Mouse (Mus musculus) gastrocnemius, postnatal 14 days (tissue): ENCODE results near the gene Tpte. TPM values are rescaled to one million over a fixed set of nuclear protein-coding genes. Genes with fewer than 3 reads are reported as not detected.

Source experiments
- DNase-seq: peaks from one replicate; pipeline ENCODE4 v3.0.0; 2021; ENCODE audit warnings: mixed read lengths
- intact Hi-C: fragments of 180-260 bp; cut with DNase I; formaldehyde crosslinking; loops from one replicate; pipeline ENCODE4 v1.15.1; 2025; ENCODE audit warnings: low total_unique reads
- total RNA-seq, 2 experiments: library from RNA; stranded (reverse); gene quantifications; 2 replicates each; pipeline ENCODE4 v1.2.3; 2021

Tpte gene
- total RNA-seq, 2 experiments from 2014 or later: not detected

DNA sequence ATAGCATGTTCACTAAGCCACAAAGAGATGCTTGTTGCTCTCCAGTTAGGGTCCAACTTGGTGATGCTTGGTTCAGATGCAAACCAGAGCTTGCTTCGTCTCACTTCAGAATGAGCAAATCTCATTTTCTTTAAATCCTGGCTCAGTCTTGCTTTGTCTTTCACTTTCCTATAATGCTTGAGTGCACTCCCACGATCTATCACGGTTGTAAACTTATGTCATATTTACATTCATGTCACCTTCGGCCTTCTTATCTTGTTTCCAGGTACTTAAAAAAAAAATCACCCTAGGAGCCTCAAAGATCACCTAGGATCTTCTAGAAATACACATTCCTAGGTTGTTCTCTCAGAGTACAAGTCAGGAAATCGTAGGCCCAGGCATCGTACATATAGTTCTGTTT is 76.6 kb downstream of the Tpte start:
- intact Hi-C loops: no loop called here
- DNase-seq: no peak

DNA sequence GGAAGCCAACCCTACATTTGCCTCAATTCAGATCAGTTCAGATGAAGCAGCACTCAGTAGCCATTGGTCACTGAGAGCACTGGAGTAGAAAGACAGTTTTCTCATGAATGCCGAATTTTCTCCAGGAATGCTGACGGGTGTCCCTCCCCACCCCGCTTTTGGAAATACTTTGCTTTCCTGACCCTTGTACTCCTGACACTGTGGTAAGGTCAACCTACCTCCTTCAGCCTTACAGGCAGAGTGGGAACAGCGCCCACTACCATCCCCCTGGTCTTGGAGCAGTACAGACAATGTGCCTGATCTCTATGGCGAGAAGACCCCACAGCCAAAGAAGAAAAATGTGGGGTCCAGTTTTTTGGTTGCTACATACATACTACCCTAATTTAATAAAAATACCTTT is 93.1 kb downstream of the Tpte start:
- intact Hi-C loops: no loop called here
- no peak for DNase-seq

DNA sequence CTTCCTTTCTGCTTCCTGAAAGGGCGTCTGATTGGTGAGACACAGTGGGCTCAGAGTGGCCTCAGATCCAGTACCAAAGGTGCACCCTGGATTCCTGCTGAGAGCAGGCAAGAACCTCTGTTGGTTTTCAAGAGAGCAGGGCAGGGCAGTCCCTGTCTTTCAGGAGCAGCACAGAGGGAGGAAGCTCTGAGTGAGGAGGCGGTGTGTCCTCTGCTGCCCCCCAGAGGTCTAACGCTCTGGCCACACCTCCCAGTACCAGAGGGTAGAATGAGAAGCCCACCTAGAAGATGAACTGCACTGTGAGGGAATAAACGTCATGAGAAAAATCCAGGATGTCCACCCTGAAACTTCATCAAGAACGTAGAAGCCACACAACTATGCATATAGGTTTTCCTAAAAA is 93.7 kb downstream of the Tpte start:
- peak; percentile 54 for DNase-seq
- intact Hi-C loops: no loop called here

DNA sequence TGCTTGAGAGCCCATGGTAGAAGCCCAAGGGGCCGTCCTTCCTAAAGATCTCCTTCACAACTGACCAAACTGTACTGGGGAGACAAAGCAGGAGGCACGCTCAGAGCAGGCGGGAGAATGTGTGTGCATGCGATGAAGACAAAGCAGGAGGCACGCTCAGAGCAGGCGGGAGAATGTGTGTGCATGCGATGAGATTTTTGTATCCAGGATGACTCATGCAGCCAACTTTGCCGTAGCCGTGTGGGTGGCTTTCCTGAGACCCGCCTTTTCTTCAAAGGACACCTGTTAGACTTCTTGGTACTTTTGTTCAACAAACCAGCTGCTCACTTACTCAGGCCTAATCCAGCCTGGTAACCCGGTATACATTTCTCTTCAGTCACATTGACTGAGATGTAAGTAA is 97.7 kb downstream of the Tpte start:
- intact Hi-C loops: no loop called here
- no peak for DNase-seq

DNA sequence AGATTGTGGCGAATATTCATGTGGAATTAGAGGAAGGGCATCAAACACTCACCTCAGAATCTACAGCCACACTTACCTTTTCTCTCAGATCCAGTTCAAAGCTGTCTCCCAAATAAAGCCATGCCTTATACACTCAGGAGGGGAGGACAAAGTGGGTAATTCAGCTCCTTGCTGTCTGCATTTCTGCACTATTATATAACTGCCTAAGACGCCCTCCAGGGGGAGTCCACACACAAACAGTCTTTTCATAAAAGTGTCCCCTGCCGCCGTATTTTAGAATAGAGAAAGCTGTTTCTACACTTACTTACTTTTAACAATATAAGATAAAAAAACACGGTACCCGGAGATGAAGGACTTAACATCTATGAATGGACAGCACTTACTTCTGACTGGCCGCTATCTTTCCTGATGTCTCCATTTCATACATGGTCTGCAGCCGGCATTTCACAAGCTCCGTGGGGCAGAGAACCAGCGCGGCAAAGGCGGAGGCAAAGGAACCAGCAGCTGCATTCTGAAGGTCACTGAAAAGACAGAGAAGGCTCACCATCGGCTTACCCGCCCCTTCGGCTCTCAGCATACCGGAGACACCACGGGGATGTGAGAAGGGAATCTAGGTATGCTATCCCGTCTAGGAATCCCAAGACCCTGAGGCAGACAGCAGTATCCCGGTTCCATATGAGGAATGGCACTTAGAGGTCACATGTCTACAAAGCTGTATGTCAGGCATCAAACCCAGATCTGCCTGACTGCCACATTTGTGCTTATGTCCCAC is 99.8 kb downstream of the Tpte start:
- DNase-seq: no peak
- intact Hi-C loops: no loop called here

DNA sequence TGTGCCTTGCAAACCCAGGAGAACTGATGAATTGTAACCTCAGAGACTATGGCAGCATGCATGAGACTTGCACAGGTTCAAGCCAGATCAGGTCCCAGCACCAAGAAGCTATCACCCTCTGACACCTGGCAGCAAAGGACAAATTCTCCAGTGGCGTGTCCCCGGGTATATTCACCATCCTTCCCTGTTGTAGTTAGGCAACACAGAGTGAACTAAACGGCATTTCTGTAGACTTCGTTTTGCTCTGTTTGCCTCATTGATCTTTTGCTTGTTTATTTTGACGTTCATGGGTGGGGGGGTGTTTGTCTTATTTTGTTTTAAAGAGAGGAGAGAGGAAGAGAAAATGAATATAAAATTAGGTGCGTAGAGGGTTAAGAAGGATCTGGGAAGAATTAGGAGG is 101.9 kb downstream of the Tpte start:
- intact Hi-C loops: no loop called here
- DNase-seq: no peak

DNA sequence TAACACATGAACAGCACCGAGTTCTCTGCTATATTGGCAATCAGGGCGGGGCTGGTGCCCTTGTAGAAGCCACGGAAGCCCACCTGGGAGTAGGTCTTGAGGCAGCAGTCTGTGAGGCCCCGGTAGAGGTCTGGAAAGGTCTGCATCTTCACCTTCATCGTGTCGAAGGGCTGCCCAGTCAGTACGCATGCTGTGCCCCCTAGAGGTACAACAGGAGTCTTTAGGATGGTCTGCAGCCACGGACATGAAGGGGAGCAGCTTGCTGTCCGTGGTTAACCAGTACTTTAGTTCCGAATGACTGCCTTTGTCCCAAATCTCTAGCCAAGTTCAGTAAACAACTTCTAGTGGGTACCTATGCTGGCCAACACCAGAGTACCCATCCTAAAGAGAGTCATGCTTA is 106.6 kb downstream of the Tpte start:
- intact Hi-C loops: no loop called here
- DNase-seq: no peak

DNA sequence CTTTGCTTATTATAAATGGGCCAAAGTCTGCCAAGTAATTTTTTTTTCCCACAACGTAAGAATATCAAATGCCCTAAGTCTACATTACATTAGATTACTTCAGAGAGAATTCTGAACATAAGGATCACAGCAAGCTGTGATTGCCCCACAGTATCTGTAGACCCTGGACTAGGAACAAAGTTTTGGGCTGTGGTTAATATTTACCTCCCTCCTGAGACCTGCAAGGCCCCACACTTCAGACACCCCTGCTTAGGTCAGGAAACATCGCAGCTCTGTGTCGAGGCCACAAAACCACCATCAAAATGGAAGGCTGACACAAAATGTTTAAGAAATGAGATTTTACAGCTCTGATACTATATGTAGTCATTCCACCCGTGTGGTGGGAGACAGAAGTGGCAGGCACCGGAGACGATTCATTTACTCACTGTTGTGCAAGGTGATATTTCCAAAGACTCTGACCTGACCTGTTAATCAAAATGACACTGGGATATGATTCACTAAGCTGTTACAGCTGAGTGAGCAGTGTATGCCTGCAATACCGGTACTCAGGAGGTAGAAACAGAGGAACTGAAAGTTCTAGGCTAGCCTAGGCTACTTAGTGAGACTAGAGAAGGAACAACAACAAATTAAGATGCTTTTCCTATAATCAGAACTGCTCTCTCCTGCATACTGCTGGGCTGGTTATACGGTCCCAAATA is 107.7 kb downstream of the Tpte start:
- intact Hi-C loops: no loop called here

DNA sequence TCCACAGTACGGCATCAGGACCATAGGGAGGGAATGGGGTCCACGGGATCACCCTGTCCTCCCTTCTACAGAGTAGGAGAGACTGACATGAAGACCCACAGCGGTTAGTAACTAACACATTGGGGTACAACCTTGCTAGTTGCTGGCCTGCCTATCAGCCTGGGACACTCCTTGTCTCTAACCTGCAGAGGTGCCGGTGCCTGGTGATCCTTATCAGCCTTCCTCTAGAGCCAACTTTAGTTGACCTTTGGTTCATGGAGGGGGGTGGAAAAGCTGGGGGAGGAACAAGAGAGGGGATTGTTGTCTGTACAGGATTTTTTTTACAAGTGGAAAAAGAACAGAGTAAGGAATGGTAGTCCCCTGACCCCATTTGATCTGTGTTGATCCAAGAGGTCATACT is 111.2 kb downstream of the Tpte start:
- DNase-seq: no peak
- intact Hi-C loops: no loop called here

More for the DNA sequence above, 107.7 kb downstream of the Tpte start:
- DNase-seq: no peak

DNA sequence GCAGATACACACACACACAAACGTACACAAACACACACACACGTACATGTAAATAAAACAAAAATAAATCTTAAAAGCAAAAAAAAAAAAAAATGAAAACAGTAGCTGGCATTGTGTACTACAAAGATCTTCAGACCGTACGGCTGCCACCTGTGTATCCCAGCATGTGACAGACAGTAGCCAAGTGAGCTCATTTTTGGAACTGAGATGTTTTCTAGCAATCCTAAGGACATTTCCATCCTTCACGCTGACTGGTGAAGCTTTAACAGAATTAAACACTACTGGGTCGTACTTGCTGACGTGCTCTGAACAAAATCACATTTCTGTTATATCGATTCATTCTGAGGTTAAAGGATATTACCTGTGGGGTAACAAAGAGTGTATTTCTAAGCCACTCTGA is 112.0 kb downstream of the Tpte start:
- intact Hi-C loops: no loop called here
- DNase-seq: no peak

DNA sequence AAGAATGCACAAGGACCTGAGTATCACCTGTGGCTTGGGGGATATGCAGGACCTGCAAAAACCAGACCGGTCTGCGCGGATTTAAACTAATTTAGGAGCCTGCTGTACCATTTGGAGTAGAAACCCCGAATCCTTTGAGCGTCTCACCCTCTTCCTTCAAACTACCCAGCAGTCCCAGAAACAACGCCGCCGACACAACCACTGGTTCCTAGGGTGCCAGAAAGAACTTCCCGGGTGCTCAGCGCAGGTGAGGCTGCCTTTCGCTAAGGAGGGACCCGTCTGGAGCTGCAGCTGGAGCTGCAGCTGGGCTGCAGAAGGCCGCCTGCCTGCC is 114.5 kb downstream of the Tpte start:
- DNase-seq: no peak
- intact Hi-C loops: no loop called here

DNA sequence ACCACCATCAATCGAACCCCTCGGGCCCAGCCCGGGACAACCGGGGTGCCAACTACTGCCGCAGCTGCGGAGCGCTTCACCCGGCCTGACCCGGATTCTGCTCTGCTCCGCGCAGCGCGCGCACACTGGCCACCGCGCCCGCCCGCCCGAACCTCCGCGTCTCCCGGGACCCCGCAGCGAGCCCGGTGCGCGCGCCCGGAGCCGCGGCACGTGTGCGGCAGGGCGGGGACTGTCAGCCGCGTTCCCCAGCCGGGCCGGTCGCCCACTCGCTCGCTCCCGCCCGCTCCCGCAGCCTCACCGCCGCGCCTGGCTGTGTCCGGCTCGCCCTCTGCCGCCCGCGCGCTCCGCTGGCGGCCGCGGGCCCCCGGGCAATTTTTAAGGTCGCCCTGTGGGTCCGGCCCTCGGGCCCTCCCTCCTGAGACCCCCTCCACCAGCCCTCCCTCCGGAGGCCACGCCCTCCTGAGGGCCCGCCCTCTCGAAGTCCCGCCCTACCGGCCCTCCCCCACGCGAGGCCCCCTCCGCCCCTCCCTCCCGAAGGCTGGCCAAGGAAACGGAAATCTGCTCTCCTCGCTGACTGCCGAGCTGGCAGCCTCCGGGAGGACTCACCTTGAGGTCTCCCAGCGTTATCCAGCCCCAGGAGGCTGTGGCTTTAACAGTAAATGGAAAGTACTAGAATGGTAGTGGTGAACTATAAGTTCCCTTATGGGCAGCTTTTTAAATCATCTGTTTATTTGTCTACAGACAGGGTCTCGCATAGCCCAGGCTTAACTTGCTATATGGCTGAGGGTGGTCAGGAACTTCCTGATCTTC is 115.1 kb downstream of the Tpte start, which contains the start of gene Slc25a15:
TSS of gene Slc25a15 (minus strand) at position 456 of the 810 bp plus-strand sequence.
- peak; percentile 93 for DNase-seq
- intact Hi-C loops: no loop called here

DNA sequence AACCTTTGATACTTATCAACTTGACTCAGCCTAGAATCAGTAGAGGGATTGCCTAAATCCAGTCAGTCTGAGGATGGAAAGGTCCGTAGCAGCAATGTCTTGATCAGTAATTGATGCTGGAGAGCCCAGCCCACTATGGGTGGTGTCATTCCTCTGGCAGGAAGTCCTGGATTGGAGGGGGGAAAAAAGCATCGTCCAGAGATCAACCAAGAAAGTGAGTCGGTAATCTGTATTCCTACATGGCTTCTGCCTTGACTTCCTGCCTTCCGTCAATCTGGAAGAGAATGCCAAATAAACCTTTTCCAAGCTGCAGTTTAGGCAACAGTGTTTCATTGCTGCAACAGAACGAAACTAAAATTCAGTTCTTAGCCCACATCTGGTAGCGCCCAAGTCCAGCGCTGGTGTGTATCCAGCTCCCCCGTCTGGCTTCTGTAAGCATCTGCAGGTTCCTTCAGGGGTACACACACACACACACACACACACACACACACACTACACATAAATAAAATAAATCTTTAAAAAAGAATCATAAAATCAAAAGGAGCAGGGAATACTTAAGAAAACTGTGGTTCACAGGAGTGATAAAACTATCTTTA is 116.1 kb downstream of the Tpte start:
- intact Hi-C loops: no loop called here
- no peak for DNase-seq

DNA sequence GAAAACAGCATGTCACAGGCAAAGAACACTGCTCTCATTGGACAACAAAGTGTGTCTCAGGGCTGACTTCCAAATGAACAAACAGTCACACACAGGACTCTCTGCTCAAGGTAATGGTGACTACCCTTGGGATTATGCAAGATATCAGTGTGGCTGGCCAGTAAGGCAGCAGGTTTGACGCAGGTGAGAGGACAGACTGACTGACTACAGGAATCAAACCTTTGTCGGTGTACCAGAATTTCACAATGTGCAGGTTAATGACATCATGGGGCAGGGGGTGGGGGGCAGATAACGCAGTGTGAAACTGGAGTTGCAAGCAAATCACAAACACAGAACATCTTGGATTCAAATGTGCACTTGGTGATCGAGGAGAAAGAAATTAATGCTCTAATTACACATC is 117.4 kb downstream of the Tpte start:
- no peak for DNase-seq
- intact Hi-C loops: no loop called here

DNA sequence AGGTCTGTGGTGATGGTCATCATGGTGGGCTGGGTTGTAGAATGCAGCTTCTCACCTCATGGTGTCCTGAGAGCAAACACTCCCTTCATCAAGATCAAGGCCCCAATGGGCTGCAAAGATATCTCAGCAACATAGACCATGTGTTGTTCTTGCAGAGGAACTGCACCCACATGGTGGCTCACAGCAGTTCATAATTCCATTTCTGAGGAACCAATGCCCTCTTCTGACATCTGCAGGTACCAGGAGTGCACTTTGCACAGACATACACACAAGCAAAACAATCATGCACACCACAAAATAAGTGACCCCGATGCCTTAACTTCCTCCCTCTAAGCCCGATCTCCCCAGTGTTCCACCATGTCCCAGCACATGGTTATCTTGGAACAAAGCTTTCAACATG is 120.0 kb downstream of the Tpte start:
- intact Hi-C loops: no loop called here

DNA sequence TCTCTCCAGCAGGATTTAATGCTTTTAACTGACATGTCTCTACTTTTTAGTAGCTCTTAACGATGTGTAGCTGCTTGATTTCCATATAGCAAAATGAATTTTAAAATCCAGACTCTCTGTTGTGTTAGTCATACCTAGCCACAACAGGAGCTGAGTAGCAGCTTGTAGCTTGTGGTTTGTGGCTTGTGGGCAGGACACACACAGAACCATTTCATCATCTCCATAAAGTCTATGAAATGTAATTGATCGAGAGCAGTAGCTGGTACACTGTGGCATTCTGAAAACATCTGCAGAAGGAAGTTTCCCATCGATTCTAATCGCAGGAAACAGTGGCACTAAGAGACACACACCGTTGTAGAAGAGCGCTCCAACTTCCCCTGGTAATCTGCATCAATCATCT is 122.5 kb downstream of the Tpte start:
- intact Hi-C loops: no loop called here
- no peak for DNase-seq

More for the DNA sequence above, 120.0 kb downstream of the Tpte start:
- DNase-seq: no peak

DNA sequence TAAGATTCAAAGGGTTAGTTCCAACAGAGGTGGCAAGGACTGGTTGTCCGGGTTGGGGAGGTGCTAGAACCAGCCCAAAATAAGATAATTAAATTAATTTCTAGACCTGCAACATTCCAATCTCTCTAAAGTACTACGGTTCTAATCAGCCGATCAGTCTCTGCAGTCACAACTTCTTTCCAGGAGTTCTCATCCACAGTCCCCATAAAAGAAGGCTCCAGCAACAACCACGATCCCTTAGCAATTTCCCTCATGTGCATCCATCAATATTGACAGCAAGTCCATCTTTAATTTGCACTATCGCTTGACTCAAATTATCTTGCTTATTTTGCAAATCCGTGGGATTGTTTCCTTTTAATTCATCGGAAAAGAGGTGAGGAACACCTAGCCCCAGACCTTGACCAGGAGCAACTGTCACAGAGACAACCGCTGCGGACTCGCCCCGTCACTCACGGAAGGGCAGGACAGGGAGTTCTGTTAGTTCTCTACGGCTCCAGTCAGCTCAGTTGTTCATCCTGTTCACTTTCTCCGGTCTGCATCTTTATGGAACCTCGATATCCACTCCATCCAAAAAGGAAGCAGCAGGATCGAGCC is 127.5 kb downstream of the Tpte start:
- no peak for DNase-seq
- intact Hi-C loops: no loop called here

DNA sequence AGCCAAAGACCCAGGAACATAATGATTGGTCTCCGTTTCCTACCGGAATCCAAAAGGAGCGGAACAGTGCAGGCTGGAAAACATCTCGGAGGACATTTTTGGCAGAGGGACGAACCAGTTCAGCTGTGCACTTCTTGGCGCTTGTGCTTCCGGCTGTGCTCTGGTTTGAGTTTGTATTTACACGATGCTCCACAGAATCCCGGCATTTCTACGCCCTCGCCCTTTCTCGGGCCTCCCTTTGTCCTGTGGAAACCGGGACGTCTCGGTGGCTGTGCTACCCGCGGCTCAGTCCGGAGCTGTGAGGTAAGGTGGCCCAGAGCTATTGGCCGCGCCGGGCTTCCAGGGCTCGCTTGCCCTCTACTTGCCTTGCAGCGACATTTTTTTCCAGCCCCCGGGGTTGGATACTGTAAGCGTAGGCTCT is 128.1 kb downstream of the Tpte start, which contains the start of gene Mrps31:
TSS of gene Mrps31 (plus strand) at position 80 of the 421 bp plus-strand sequence.
- peak; percentile 76 for DNase-seq
- intact Hi-C loops: no loop called here

DNA sequence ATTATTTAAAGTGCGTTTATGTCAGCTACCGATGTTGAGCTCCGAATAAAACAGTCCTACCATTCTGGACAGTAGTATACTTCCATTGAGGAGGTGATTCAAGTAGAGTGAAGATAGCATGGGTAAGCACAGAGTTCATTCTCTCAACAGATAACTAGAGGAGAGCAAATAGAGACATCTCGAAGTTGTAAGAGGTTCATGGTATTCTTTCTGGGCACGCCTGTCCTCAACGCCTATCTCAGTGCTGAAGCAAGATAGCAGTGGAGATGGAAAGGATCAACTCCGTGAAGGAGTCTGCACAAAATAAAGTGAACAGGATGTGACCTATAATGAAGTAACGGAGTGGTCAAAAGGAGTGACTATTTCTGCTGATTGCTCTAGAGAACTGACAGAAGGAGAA is 128.7 kb downstream of the Tpte start:
- no peak for DNase-seq
- intact Hi-C loops: no loop called here
